Mouse (Mus musculus) testis, adult 2 months (tissue): Measurements from ENCODE around the gene Fam171b.

Source experiments
- CTCF ChIP-seq: fragments of 200-500 bp; IDR thresholded peaks from 2 replicates; pipeline ENCODE4 v1.5.1; 2012; ENCODE audit warnings: low read depth, mild to moderate bottlenecking, inconsistent platforms, low read length, moderate library complexity; ENCODE audit not compliant: control insufficient read depth, insufficient read depth, insufficient replicate concordance
- POLR2A ChIP-seq: fragments of 200-500 bp; IDR thresholded peaks from 2 replicates; pipeline ENCODE4 v1.6.1; 2012; ENCODE audit warnings: low read depth, mild to moderate bottlenecking, inconsistent platforms, low read length, moderate library complexity; ENCODE audit not compliant: control insufficient read depth

GRCm38 (mm10) chr2:83766878-83767277, 45.6 kb upstream of the Fam171b start:
- no peak for TF ChIP-seq CTCF
- TF ChIP-seq POLR2A: no peak
